ENCODE assay signal across 10 mouse cellular contexts in genomic region chr3:84542450-84542849, GRCm38 (mm10). TPM values are rescaled to one million over a fixed set of nuclear protein-coding genes. Genes with fewer than 3 reads are reported as not detected.
DNase-seq lines count a peak whose midpoint lies in the region; ATAC-seq and TF ChIP-seq lines count a peak whose summit lies in the region.
"Not testable (repeated sequence)": the region's sequence is repeated elsewhere in the genome, so short reads cannot be mapped to it uniquely, and the experiment has no call there.
"Had no signal": no experiment of that assay in that cellular context is flagged by ENCODE, and none has a peak within 500 bp of the region (broad histone marks: within the 10 kb centered on the region; RNA-seq: fewer than 3 reads in every experiment).

No protein-coding gene starts in this region.

- not testable (repeated sequence) for H3K79me3 ChIP-seq in C2C12 (ENCODE audit: low read depth)

- not testable (repeated sequence) for H3K27ac ChIP-seq in liver, adult 2 months (replicated peaks; ENCODE audit: insufficient read depth, low read depth, low read length); neural tube, embryonic 11.5 days (ENCODE audit: low read depth, low read length); stomach, postnatal 0 days (replicated peaks)

- not testable (repeated sequence) for TF ChIP-seq CTCF in C2C12 (IDR thresholded peaks at IDR 0.05; ENCODE audit: control insufficient read depth, insufficient read depth, insufficient read length)
- peak; percentile 37; the same call in 1 of the 2 replicates for TF ChIP-seq CTCF in liver, adult 2 months (IDR thresholded peaks at IDR 0.05; ENCODE audit: low read depth, low read length)
- TF ChIP-seq CTCF in stomach, postnatal 0 days (IDR thresholded peaks at IDR 0.05; ENCODE audit: low read depth), result peak; percentile 81

- not testable (repeated sequence) for H3K4me3 ChIP-seq in C2C12 (ENCODE audit: insufficient read depth, poor library complexity, severe bottlenecking); liver, adult 2 months (ENCODE audit: insufficient read depth, low read depth, low read length); neural tube, embryonic 11.5 days (ENCODE audit: low read depth, low read length); stomach, postnatal 0 days (ENCODE audit: low read depth, low read length)

- H3K79me2 ChIP-seq in C2C12 (ENCODE audit: control insufficient read depth, insufficient read depth), result peaks cover 15% of the 10 kb centered on the region
- not testable (repeated sequence) for H3K79me2 ChIP-seq in liver, adult 2 months (ENCODE audit: control insufficient read depth, insufficient read depth, low read length)

- TF ChIP-seq POLR2A in liver, adult 2 months (IDR thresholded peaks at IDR 0.05; ENCODE audit: extremely low read depth, insufficient read depth, low read length), result not testable (repeated sequence)

- DNase-seq in adrenal gland, postnatal 14 days, result peak; percentile 70
- peak; percentile 53 for DNase-seq in embryo, embryonic 11 days
- DNase-seq in heart, adult 8-10 months (ENCODE audit: low spot score), result peak; percentile 48
- peak; percentile 77 for DNase-seq in kidney, postnatal 4 days
- DNase-seq in liver, adult 2 months (ENCODE audit: extremely low read depth, low read depth, low spot score), result not testable (repeated sequence)
- peak; percentile 50 for DNase-seq in neural tube, embryonic 11.5 days (ENCODE audit: low spot score)
- peak; percentile 62 for DNase-seq in stomach, postnatal 0 days (ENCODE audit: low spot score)

- not testable (repeated sequence) for TF ChIP-seq EP300 in stomach, postnatal 0 days (optimal IDR thresholded peaks at IDR 0.05)

- 22% methylated on average over 3 of the region's 3 CpGs for WGBS in liver, adult 2 months
- 40% methylated on average over 3 of the region's 3 CpGs for WGBS in neural tube, embryonic 11.5 days
- 3% methylated on average over 3 of the region's 3 CpGs for WGBS in stomach, postnatal 0 days

- not testable (repeated sequence) for H3K36me3 ChIP-seq in C2C12 (ENCODE audit: control insufficient read depth, insufficient read depth); liver, adult 2 months (ENCODE audit: control insufficient read depth, insufficient read depth, low read length); neural tube, embryonic 11.5 days (ENCODE audit: control insufficient read depth, insufficient read depth, low read length); stomach, postnatal 0 days (ENCODE audit: control insufficient read depth, insufficient read depth, low read length)

- not testable (repeated sequence) for H3K9ac ChIP-seq in liver, adult 2 months (ENCODE audit: low read depth, low read length); neural tube, embryonic 11.5 days (ENCODE audit: low read length); stomach, postnatal 0 days (ENCODE audit: low read length)

- not testable (repeated sequence) for H3K9me3 ChIP-seq in neural tube, embryonic 11.5 days (ENCODE audit: control insufficient read depth, low read length); stomach, postnatal 0 days (ENCODE audit: control insufficient read depth, low read length)

- not testable (repeated sequence) for H3ac ChIP-seq in C2C12 (ENCODE audit: control insufficient read depth, insufficient read length, low read depth)

- not testable (repeated sequence) for H3K4me2 ChIP-seq in neural tube, embryonic 11.5 days (ENCODE audit: low read depth); stomach, postnatal 0 days (replicated peaks; ENCODE audit: low read depth)

- H3K27me3 ChIP-seq in C2C12 (ENCODE audit: control insufficient read depth, insufficient read depth, insufficient read length); liver, adult 2 months (ENCODE audit: control insufficient read depth, insufficient read depth, low read length); neural tube, embryonic 11.5 days (ENCODE audit: control insufficient read depth, insufficient read depth, low read length); stomach, postnatal 0 days (ENCODE audit: control insufficient read depth, insufficient read depth, low read length): not testable (repeated sequence)

- ATAC-seq in neural tube, embryonic 11.5 days (ENCODE audit: insufficient read depth, low FRiP score, low TSS enrichment); stomach, postnatal 0 days (ENCODE audit: low FRiP score, low TSS enrichment): not testable (repeated sequence)

- H3K4me1 ChIP-seq in liver, adult 2 months (ENCODE audit: control insufficient read depth, insufficient read depth, low read length); neural tube, embryonic 11.5 days (ENCODE audit: control insufficient read depth, insufficient read depth, low read length); stomach, postnatal 0 days (replicated peaks; ENCODE audit: control insufficient read depth, insufficient read depth): not testable (repeated sequence)

TF ChIP-seq in C2C12, 6 proteins besides CTCF, POLR2A, EP300 and RAD21:
- peak; percentile 53 for TF ChIP-seq MYOD1 (IDR thresholded peaks at IDR 0.05; ENCODE audit: control insufficient read depth, insufficient read length, low read depth)
TF ChIP-seq in C2C12: peak in this region for 1; not testable (repeated sequence) for 5.

RNA-seq across cellular contexts. Expression of gene Arfip1, which starts 40.0 kb away (rescaled TPM):
- 16.6 TPM for polyA plus RNA-seq in C2C12 (2012; fragmentation: generic; extraction: Trizol)
- 47.2 and 47.6 TPM in 2 replicates for total RNA-seq in adrenal gland, postnatal 14 days (2021)
- 10 to 100 TPM; 10.5 to 16.7 (median 14.3) TPM for total RNA-seq in heart, adult 8-10 months (2022)
- total RNA-seq in liver, adult 2 months (2014; rRNA removed), result 17.9 and 21.4 TPM in 2 replicates
- polyA plus RNA-seq in liver, adult 2 months (2012; rRNA removed), result 4.6 and 4.7 TPM in 2 replicates
- 40.8 and 41.4 TPM in 2 replicates for polyA plus RNA-seq in neural tube, embryonic 11.5 days (2014; fragmentation: Nextera tagmentation; extraction: Ambion mirVana)
- 55.8 and 60.9 TPM in 2 replicates for polyA plus RNA-seq in stomach, postnatal 0 days (2015; fragmentation: Nextera tagmentation; extraction: Ambion mirVana)

RNA-seq across cellular contexts. Expression of gene Tigd4, which starts 50.9 kb away (rescaled TPM):
- not detected for polyA plus RNA-seq in C2C12 (2012; fragmentation: generic; extraction: Trizol)
- total RNA-seq in adrenal gland, postnatal 14 days (2021), result 0.11 TPM in 1 of 2 replicates, not detected in the other
- total RNA-seq in heart, adult 8-10 months (2022), result under 1 TPM in 2 of 4 experiments, not detected in 2; 0.09 to 0.11 TPM
- not detected in 2 replicates for total RNA-seq in liver, adult 2 months (2014; rRNA removed)
- not detected in 2 replicates for polyA plus RNA-seq in liver, adult 2 months (2012; rRNA removed)
- polyA plus RNA-seq in neural tube, embryonic 11.5 days (2014; fragmentation: Nextera tagmentation; extraction: Ambion mirVana), result 0.07 TPM in 1 of 2 replicates, not detected in the other
- 0.15 and 0.21 TPM in 2 replicates for polyA plus RNA-seq in stomach, postnatal 0 days (2015; fragmentation: Nextera tagmentation; extraction: Ambion mirVana)
- total RNA-seq: monocyte, adult 5-6 weeks had no signal
- polyA plus RNA-seq: intestine, embryonic 16.5 days had no signal
